Mouse (Mus musculus) cerebellum, postnatal 10 days (tissue): ENCODE measurements at regions not wholly inside any gene's neighbourhood (a gene's known extent, or its start where the extent isn't known, plus 50 kb on each side); places are given as distances from the start of the nearest gene placed in this dataset.

ENCODE experiments used
- DNase-seq, 2 experiments: peaks; one replicate each; pipeline ENCODE4 v3.0.0; 2021; ENCODE audit warnings: mixed read lengths in 2 of 2

GRCm38 (mm10) chr2:168337611-168338010 lies 56.1 kb upstream of the Kcng1 start:
- no peak for DNase-seq

GRCm38 (mm10) chr2:168335739-168336385 lies 54.3 kb upstream of the Kcng1 start:
- DNase-seq: no peak

GRCm38 (mm10) chr2:168334241-168334588 lies 52.7 kb upstream of the Kcng1 start:
- DNase-seq: no peak

GRCm38 (mm10) chr2:168333552-168334240 lies 52.2 kb upstream of the Kcng1 start:
- no peak for DNase-seq

GRCm38 (mm10) chr2:168332972-168333371 lies 51.4 kb upstream of the Kcng1 start:
- DNase-seq: no peak
